Mouse (Mus musculus) C2C12 (cell line): ENCODE data around the gene Rbp2. TPM values are rescaled to one million over a fixed set of nuclear protein-coding genes. Genes with fewer than 3 reads are reported as not detected.

Experiments
- H3K27me3 ChIP-seq: one replicate; pipeline ENCODE4 v1.6.1; 2011; ENCODE audit not compliant: control insufficient read depth, insufficient read depth, insufficient read length
- H3K36me3 ChIP-seq: one replicate; pipeline ENCODE4 v1.6.1; 2011; ENCODE audit not compliant: control insufficient read depth, insufficient read depth
- H3K4me3 ChIP-seq: one replicate; pipeline ENCODE4 v1.5.1; 2011; ENCODE audit warnings: mild to moderate bottlenecking, control low read depth; ENCODE audit not compliant: poor library complexity, insufficient read depth, severe bottlenecking
- H3K79me2 ChIP-seq: one replicate; pipeline ENCODE4 v1.6.1; 2011; ENCODE audit not compliant: control insufficient read depth, insufficient read depth
- H3K79me3 ChIP-seq: one replicate; pipeline ENCODE4 v1.6.1; 2011; ENCODE audit warnings: low read depth, control low read depth
- H3ac ChIP-seq: one replicate; pipeline ENCODE3; 2011; ENCODE audit warnings: low read depth; ENCODE audit not compliant: control insufficient read depth, insufficient read length
- CEBPB ChIP-seq: IDR thresholded peaks from one replicate; pipeline ENCODE4 v1.6.1; 2011; ENCODE audit warnings: low read depth, mild to moderate bottlenecking, control low read depth, moderate library complexity
- CTCF ChIP-seq: IDR thresholded peaks from one replicate; pipeline ENCODE4 v1.5.1; 2011; ENCODE audit not compliant: control insufficient read depth, insufficient read depth, insufficient read length
- FOSL1 ChIP-seq: IDR thresholded peaks from one replicate; pipeline ENCODE4 v1.8.0; 2011; ENCODE audit warnings: mild to moderate bottlenecking, low read length; ENCODE audit not compliant: poor library complexity, insufficient read depth, severe bottlenecking
- MAX ChIP-seq: IDR thresholded peaks from one replicate; pipeline ENCODE4 v1.6.1; 2011; ENCODE audit warnings: mild to moderate bottlenecking, control low read depth
- MYOD1 ChIP-seq: IDR thresholded peaks from one replicate; pipeline ENCODE4 v1.6.1; 2011; ENCODE audit warnings: low read depth; ENCODE audit not compliant: control insufficient read depth, insufficient read length
- MYOG ChIP-seq: IDR thresholded peaks from one replicate; pipeline ENCODE4 v1.6.1; 2011; ENCODE audit not compliant: control insufficient read depth, insufficient read length; ENCODE audit errors: extremely low read depth
- USF1 ChIP-seq: IDR thresholded peaks from one replicate; pipeline ENCODE4 v1.6.1; 2011; ENCODE audit warnings: low read depth, mild to moderate bottlenecking, control low read depth, moderate library complexity
- polyA plus RNA-seq: library from polyadenylated mRNA; unstranded; fragments of >200 nt; fragmentation: generic; extraction: Trizol; gene quantifications from one replicate; pipeline ENCODE4 v1.2.1, GENCODE M21; 2012; ENCODE audit warnings: missing spikeins

Rbp2 gene
- polyA plus RNA-seq, 1 experiment: 0.07 TPM

- no peak overlapping the region for H3ac ChIP-seq
- H3K79me3 ChIP-seq: no peaks in the 10 kb centered on the region
- no peaks in the 10 kb centered on the region for H3K27me3 ChIP-seq
- no peaks in the 10 kb centered on the region for H3K79me2 ChIP-seq
- H3K4me3 ChIP-seq: no peak overlapping the region
- TF ChIP-seq USF1: no peak
- TF ChIP-seq MYOD1: no peak
- no peak for TF ChIP-seq MYOG
- no peak for TF ChIP-seq MAX
- TF ChIP-seq CTCF: no peak
- TF ChIP-seq FOSL1: no peak
- TF ChIP-seq CEBPB: no peak
- H3K36me3 ChIP-seq: no peaks in the 10 kb centered on the region
Observed at GRCm38 (mm10) chr9:98497990-98498389, 12.1 kb downstream of the Rbp2 start.

GRCm38 (mm10) chr9:98498717-98499268, 12.9 kb downstream of the Rbp2 start:
- Histone ChIP-seq H3K36me3 (no peaks in the 10 kb centered on the region), H3ac (no peak overlapping the region), H3K79me3 (no peaks in the 10 kb centered on the region), H3K79me2 (no peaks in the 10 kb centered on the region), H3K4me3 (no peak overlapping the region), H3K27me3 (no peaks in the 10 kb centered on the region)
- no peak for TF ChIP-seq MYOD1
- no peak for TF ChIP-seq FOSL1

- no peaks in the 10 kb centered on the region for H3K36me3 ChIP-seq
- no peaks in the 10 kb centered on the region for H3K27me3 ChIP-seq
- no peak overlapping the region for H3ac ChIP-seq
- H3K79me3 ChIP-seq: no peaks in the 10 kb centered on the region
- no peaks in the 10 kb centered on the region for H3K79me2 ChIP-seq
- TF ChIP-seq FOSL1: no peak
- TF ChIP-seq CEBPB: no peak
- TF ChIP-seq MYOD1: no peak
- no peak for TF ChIP-seq MYOG
- no peak for TF ChIP-seq CTCF
- no peak for TF ChIP-seq MAX
- no peak for TF ChIP-seq USF1
- no peak overlapping the region for H3K4me3 ChIP-seq
Observed at GRCm38 (mm10) chr9:98499601-98500000, 13.7 kb downstream of the Rbp2 start.

DNA sequence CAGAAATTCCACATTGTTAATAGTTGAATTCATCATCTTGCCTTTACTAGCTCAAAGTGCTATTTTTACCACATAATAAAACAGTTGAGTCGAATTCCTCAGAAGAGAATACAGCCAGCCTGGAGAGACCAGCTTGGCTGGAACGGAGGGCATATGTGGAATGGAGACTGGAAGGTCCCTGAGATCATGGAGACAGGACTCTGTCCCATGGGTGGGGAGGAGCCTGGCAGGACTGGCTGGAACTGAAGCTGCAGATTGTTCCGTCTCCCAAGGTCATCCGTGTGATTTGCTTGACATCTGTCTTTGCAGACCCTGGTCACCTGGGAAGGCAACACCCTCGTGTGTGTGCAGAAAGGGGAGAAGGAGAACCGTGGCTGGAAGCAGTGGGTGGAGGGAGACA, 21.6 kb downstream of the Rbp2 start:
- Histone ChIP-seq H3K79me3 (no peaks in the 10 kb centered on the region), H3K36me3 (no peaks in the 10 kb centered on the region), H3ac (no peak overlapping the region), H3K79me2 (no peaks in the 10 kb centered on the region), H3K4me3 (no peak overlapping the region), H3K27me3 (no peaks in the 10 kb centered on the region)
- TF ChIP-seq MAX: no peak
- TF ChIP-seq CEBPB: no peak
- no peak for TF ChIP-seq MYOD1
- no peak for TF ChIP-seq MYOG
- no peak for TF ChIP-seq CTCF
- no peak for TF ChIP-seq FOSL1

DNA sequence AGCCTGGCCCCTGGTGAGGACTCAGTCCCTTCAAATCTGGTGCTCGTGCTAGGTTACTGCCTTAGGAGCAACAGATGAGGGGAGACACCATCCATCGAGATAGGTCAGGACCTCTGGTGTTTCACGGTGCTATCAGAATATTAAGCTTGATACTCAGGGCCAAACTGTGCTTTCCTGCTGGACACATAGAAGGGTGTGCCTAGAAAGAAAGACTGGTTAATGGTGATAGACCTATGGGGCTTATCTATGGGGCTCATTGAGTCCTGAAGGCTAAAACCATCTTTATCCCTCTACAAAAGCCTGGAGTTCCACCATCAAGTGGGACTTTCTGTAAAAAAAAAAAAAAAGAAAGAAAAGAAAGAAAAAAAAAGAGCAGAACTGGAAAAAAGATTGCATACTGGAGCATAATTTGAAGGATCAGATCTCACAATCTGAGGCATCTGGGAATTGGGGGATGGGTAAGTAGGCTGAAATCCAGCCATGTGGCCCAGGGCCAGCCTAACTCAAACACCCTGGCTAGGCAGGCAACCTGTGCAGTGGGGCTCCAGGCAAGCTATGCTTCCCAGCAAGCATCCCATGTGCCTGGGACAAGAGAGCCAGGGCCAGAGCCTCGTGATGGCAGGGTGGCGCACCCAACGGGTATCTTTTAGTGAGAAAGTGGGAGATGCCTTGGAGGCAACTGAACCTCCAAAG, 24.6 kb downstream of the Rbp2 start:
- TF ChIP-seq MYOD1 (no peak), MAX (no peak), CTCF (no peak), CEBPB (no peak), MYOG (no peak), FOSL1 (no peak), USF1 (no peak)
- Histone ChIP-seq H3ac (no peak overlapping the region), H3K79me2 (no peaks in the 10 kb centered on the region), H3K79me3 (no peaks in the 10 kb centered on the region), H3K4me3 (no peak overlapping the region), H3K27me3 (no peaks in the 10 kb centered on the region), H3K36me3 (no peaks in the 10 kb centered on the region)

- TF ChIP-seq MYOG: no peak
- no peak for TF ChIP-seq CEBPB
- no peak for TF ChIP-seq FOSL1
- TF ChIP-seq MYOD1: no peak
- TF ChIP-seq MAX: no peak
- no peak for TF ChIP-seq CTCF
- no peak for TF ChIP-seq USF1
- no peaks in the 10 kb centered on the region for H3K79me2 ChIP-seq
- no peak overlapping the region for H3ac ChIP-seq
- H3K79me3 ChIP-seq: no peaks in the 10 kb centered on the region
- H3K27me3 ChIP-seq: no peaks in the 10 kb centered on the region
- no peak overlapping the region for H3K4me3 ChIP-seq
- no peaks in the 10 kb centered on the region for H3K36me3 ChIP-seq
Observed at GRCm38 (mm10) chr9:98523872-98524271, 38.0 kb downstream of the Rbp2 start.
